Mouse (Mus musculus) retina, postnatal 1 day (tissue): Measurements from ENCODE around the gene Trex1.

ENCODE experiments used
- DNase-seq: peaks from one replicate; pipeline ENCODE4 v3.0.0-alpha.2; 2012

Gene Trex1

GRCm38 (mm10) chr9:109009636-109010315 is 49.8 kb downstream of the Trex1 start:
- peak; percentile 23 for DNase-seq

- DNase-seq = no peak
Measured at GRCm38 (mm10) chr9:109008994-109009635, 50.4 kb downstream of the Trex1 start.

- no peak for DNase-seq
Measured at GRCm38 (mm10) chr9:109008081-109008480, 51.5 kb downstream of the Trex1 start.
